Mouse (Mus musculus) ES-E14 (cell line): Measurements from ENCODE around the gene Zfp597. TPM values are rescaled to one million over a fixed set of nuclear protein-coding genes. Genes with fewer than 3 reads are reported as not detected.

ENCODE experiments used
- DNase-seq: peaks from one replicate; pipeline ENCODE4 v3.0.0-alpha.2; 2013; ENCODE audit warnings: low read depth, low spot score
- H3K27ac ChIP-seq: 2 replicates; pipeline ENCODE4 v1.5.1; 2012; ENCODE audit warnings: low read depth, mild to moderate bottlenecking, low read length, moderate library complexity, mixed read lengths; ENCODE audit not compliant: poor library complexity, insufficient read depth, severe bottlenecking
- H3K36me3 ChIP-seq: 2 replicates; pipeline ENCODE4 v1.6.1; 2012; ENCODE audit warnings: mild to moderate bottlenecking, low read length, moderate library complexity, mixed read lengths; ENCODE audit not compliant: control insufficient read depth, poor library complexity, insufficient read depth, severe bottlenecking
- H3K4me1 ChIP-seq, 2 experiments: fragments of 150-350 bp in 1 of 2; sonication (generic) in 1 of 2; 2 replicates each; pipeline ENCODE4 v1.6.1; 2012; ENCODE audit warnings: low read length in 2 of 2, mild to moderate bottlenecking in 1 of 2, mixed read lengths in 1 of 2; ENCODE audit not compliant: control insufficient read depth in 2 of 2, insufficient read depth in 2 of 2, poor library complexity in 1 of 2
- H3K4me3 ChIP-seq, 2 experiments: fragments of 150-350 bp in 1 of 2; sonication (generic) in 1 of 2; 2 replicates each; pipeline ENCODE4 v1.5.1; 2012; ENCODE audit warnings: low read length in 2 of 2, low read depth in 1 of 2, mild to moderate bottlenecking in 1 of 2, mixed read lengths in 1 of 2; ENCODE audit not compliant: insufficient read depth in 1 of 2, poor library complexity in 1 of 2, severe bottlenecking in 1 of 2
- H3K9ac ChIP-seq: 2 replicates; pipeline ENCODE4 v1.6.1; 2012; ENCODE audit warnings: low read depth, mild to moderate bottlenecking, low read length, mixed read lengths; ENCODE audit not compliant: poor library complexity, insufficient read depth, severe bottlenecking
- H3K9me3 ChIP-seq: fragments of 150-350 bp; sonication (generic); 2 replicates; pipeline ENCODE4 v1.6.1; 2012; ENCODE audit warnings: low read depth, mild to moderate bottlenecking, low read length; ENCODE audit not compliant: control insufficient read depth, insufficient read depth
- CHD2 ChIP-seq: IDR thresholded peaks from 2 replicates; pipeline ENCODE4 v1.6.1; 2014; ENCODE audit warnings: mild to moderate bottlenecking, low read depth, low read length, inconsistent platforms
- HCFC1 ChIP-seq: IDR thresholded peaks from 2 replicates; pipeline ENCODE4 v1.6.1; 2012; ENCODE audit warnings: low read length, inconsistent platforms, borderline replicate concordance; ENCODE audit not compliant: insufficient read depth
- MAFK ChIP-seq: IDR thresholded peaks from 2 replicates; pipeline ENCODE4 v1.6.1; 2014; ENCODE audit warnings: mild to moderate bottlenecking, low read depth, low read length, inconsistent platforms; ENCODE audit not compliant: insufficient read depth
- ZC3H11A ChIP-seq: IDR thresholded peaks from 2 replicates; pipeline ENCODE4 v1.6.1; 2012; ENCODE audit warnings: low read depth, mild to moderate bottlenecking, inconsistent platforms, low read length, borderline replicate concordance
- ZNF384 ChIP-seq: IDR thresholded peaks from 2 replicates; pipeline ENCODE4 v1.6.1; 2012; ENCODE audit warnings: low read depth, low read length, inconsistent platforms
- in situ Hi-C, 2 experiments: fragments of 600-800 bp; cut with MboI; formaldehyde crosslinking; loops; one replicate each; pipeline ENCODE4 v1.15.1; 2025; ENCODE audit warnings: low sequenced_read_pairs in 2 of 2, inconsistent platforms in 1 of 2; ENCODE audit not compliant: unreplicated experiment in 2 of 2
- total RNA-seq: library from RNA; depleted of rRNA; stranded (reverse); fragments of 300-350 nt; gene quantifications from 2 replicates; pipeline ENCODE4 v1.2.3, GENCODE M21; 2012; rRNA removed

Gene Zfp597
- total RNA-seq: 8.7 and 10.7 TPM in 2 replicates

DNA sequence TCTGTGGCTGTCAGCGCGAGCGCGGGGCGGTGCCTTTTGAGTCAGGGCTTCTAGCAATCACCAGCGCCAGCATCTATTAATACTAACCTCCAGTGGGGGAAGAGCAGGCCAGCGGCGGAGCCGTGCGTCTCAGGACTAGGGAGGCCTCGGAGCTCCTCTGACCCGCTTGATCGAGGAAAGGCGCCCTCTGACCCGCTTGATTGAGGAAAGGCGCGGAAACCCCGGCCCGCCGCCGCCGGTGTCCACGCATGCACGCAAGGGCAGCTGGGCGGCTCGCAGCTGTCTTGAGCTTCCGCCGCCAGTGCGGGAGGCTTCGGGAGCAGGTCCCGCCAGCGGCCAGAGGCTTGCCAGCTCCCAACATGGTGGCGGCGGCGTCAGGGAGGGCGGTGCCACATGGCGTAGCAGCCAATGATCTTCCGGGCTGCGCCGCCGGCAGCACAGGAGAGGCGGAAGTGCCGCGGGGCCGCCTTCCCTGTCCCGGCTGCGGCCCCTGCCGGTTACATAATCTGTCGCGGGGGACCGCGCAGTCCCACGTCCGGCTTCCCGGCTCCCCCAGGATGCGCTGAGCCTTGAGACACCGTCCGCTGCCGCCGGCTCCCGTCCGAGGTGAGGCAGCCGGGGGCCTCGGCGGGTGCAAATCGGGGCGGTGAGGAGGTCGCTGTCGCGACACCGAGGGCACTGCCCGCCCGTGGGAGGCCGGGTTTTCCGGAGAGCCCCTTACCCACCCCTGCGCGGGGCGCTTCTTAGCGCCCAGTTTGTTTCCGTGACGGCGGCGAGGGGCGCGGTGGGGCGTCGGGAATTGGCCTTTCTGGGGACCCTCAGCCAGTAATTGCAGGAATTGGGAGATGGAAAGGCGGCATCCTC, at the start of gene Zfp597, which contains the start of gene Gm20695:
TSS of gene Zfp597 (minus strand) at position 361 of the 864 bp plus-strand sequence.
TSS of gene Gm20695 (plus strand) at position 448 of the 864 bp plus-strand sequence.
- peak within 1 kb of the TSS; percentile 94 for H3K9ac ChIP-seq
- DNase-seq: peak; percentile 85
- H3K27ac ChIP-seq: no peak within 1 kb of the TSS
- H3K4me1 ChIP-seq: no peaks in the 10 kb centered on the region
- H3K4me3 ChIP-seq: peak within 1 kb of the TSS; percentile 95 to 98
- no peaks in the 10 kb centered on the region; the same call in 1 of the 2 replicates for H3K36me3 ChIP-seq
- no peaks in the 10 kb centered on the region for H3K9me3 ChIP-seq
- TF ChIP-seq ZNF384 (no peak), CHD2 (0 out of 2 replicates have a peak, but pooled peaks have one; percentile 40), HCFC1 (peak; percentile 92)
- in situ Hi-C loops: no loop called here

- no peak for DNase-seq
- TF ChIP-seq ZC3H11A: no peak
- TF ChIP-seq MAFK: no peak
- TF ChIP-seq CHD2: no peak
- TF ChIP-seq HCFC1: no peak
- TF ChIP-seq ZNF384: no peak
- Histone ChIP-seq H3K27ac (no peak overlapping the region), H3K9ac (no peak overlapping the region), H3K4me1 (peaks cover 1 to 2% of the 10 kb centered on the region in 2 experiments; a peak in 1 of 4 replicates), H3K4me3 (no peak overlapping the region), H3K36me3 (peaks cover 8% of the 10 kb centered on the region; the same call in 1 of the 2 replicates), H3K9me3 (no peaks in the 10 kb centered on the region)
- in situ Hi-C loops: no loop called here
These were observed 49.7 kb upstream of the Zfp597 start for GRCm38 (mm10) chr16:3934091-3934490.

- in situ Hi-C loops: no loop called here
- no peak overlapping the region for H3K27ac ChIP-seq
- peaks cover 2% of the 10 kb centered on the region in 2 experiments; a peak in 1 of 4 replicates for H3K4me1 ChIP-seq
- H3K4me3 ChIP-seq: no peak overlapping the region
- no peaks in the 10 kb centered on the region for H3K9me3 ChIP-seq
- no peak for DNase-seq
- no peak for TF ChIP-seq CHD2
- no peak for TF ChIP-seq MAFK
- no peak for TF ChIP-seq ZNF384
- no peak for TF ChIP-seq HCFC1
- TF ChIP-seq ZC3H11A: no peak
- H3K36me3 ChIP-seq: peaks cover 8% of the 10 kb centered on the region; the same call in 1 of the 2 replicates
- H3K9ac ChIP-seq: no peak overlapping the region
These were observed 49.2 kb upstream of the Zfp597 start for GRCm38 (mm10) chr16:3933536-3933935.

DNA sequence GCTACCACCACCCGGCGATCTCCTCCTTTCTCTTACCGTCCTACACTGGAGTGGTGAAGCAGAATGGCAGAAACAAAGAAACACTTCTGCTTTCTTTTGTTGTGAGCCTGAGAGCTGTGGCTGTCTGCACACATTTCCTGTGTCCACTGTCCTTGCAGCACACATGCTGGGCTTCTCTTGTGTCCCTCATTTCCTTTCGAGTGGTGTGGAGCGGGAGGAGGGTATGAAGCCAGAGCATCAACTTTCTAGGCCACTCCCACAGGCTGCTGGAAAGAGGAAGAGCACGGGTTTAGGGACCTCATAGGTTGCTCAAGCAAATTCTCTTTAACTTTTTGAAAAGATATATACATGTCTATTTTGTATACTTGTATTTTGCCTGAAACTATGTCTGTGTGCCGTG, 44.8 kb upstream of the Zfp597 start:
- H3K4me1 ChIP-seq: peaks cover 2% of the 10 kb centered on the region in 2 experiments; a peak in 1 of 4 replicates
- H3K27ac ChIP-seq: no peak overlapping the region
- no peaks in the 10 kb centered on the region for H3K9me3 ChIP-seq
- TF ChIP-seq HCFC1: no peak
- TF ChIP-seq MAFK: no peak
- TF ChIP-seq CHD2: no peak
- no peak for TF ChIP-seq ZNF384
- TF ChIP-seq ZC3H11A: no peak
- H3K4me3 ChIP-seq: no peak overlapping the region
- peaks cover 3% of the 10 kb centered on the region; the same call in 1 of the 2 replicates for H3K36me3 ChIP-seq
- H3K9ac ChIP-seq: no peak overlapping the region
- in situ Hi-C loops: no loop called here
- DNase-seq: no peak

DNA sequence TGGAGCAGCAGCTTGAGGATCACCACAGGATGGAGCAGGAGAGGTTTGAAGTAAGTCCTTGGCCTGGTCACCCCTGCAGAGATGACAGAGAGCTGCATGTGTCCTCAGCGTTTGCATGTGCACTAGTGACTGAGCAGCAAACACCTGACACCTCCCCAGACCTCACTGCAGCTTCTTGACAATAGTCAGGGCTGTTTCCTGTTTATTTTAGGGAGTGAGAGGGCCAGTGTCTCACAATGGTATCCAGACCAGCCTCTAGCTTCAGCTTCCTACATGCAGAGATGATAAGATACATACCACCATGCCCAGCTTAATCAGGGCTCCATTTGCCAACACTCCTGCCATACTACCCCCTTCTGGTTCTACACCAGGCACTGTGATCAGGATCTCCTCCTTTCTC, 44.2 kb upstream of the Zfp597 start:
- H3K36me3 ChIP-seq: peaks cover 5% of the 10 kb centered on the region; the same call in 1 of the 2 replicates
- H3K27ac ChIP-seq: no peak overlapping the region
- H3K4me3 ChIP-seq: no peak overlapping the region
- in situ Hi-C loops: no loop called here
- H3K9ac ChIP-seq: no peak overlapping the region
- TF ChIP-seq ZNF384: no peak
- no peak for TF ChIP-seq ZC3H11A
- no peak for TF ChIP-seq MAFK
- no peak for TF ChIP-seq HCFC1
- TF ChIP-seq CHD2: no peak
- DNase-seq: no peak
- peaks cover 2% of the 10 kb centered on the region in 2 experiments; a peak in 1 of 4 replicates for H3K4me1 ChIP-seq
- H3K9me3 ChIP-seq: no peaks in the 10 kb centered on the region
